Mouse (Mus musculus) kidney, postnatal 36 days (tissue): ENCODE measurements at regions not wholly inside any gene's neighbourhood (a gene's known extent, or its start where the extent isn't known, plus 50 kb on each side); places are given as distances from the start of the nearest gene placed in this dataset.
A peak's percentile ranks its signal among the peaks of the same experiment; 100 is the strongest.
"Not testable (repeated sequence)": the region's sequence is repeated elsewhere in the genome, so short reads cannot be mapped to it uniquely, and the experiment has no call there.

Experiments used
- DNase-seq, 2 experiments: peaks; one replicate each; pipeline ENCODE4 v3.0.0; 2021 to 2022; ENCODE audit warnings: mixed read lengths in 2 of 2

DNA sequence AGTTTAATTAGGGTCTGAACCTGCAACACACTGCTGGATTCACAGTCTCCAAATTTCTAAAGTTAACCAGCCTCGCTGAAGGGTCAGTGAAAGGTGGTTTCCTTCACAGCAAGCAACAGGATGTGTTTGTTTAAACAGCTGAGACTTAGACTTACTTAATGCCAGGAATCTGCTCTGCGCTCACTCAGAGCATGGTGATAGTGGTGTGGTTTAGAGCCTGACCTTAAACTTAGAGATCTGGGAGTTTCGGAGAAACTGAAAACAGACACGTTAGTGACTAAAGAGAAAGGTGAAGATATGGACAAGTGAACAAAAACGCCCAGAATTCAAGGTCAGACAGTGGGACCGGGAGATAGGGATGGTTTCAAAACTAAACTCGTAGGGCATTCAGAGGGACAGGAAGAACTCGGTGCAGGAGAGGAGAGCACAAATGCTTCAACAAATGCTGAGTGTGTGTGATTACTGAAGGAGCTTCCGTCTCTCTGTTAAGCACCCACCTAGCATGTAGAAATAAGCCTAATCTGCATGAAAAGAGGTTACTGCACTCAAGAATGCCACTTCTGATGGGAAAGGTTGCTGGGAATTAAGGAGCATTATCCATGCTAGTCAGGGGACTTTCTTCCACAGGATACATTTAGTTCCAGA is 97.2 kb upstream of the Ifngr1 start:
- peak in 1 of 2 experiments; percentile 8 for DNase-seq

DNA sequence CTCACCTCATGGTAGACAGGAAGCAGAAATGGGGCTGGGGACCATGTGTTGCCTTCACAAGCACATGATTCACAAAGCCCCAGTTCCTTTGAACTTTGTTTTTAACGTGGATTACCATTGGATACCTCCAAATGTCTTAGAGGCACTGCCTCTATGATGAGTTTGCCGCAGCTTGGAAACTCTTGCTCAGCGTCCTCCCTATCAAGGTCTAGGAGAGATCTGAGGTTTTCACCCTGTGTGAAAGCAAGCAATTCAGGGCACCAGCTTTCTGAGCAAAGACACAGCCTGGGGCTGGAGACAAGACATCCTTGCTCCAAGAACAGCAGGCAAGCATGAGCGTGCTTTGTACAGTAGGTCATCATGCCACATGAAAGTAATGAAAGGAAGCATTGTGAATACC is 93.6 kb upstream of the Ifngr1 start:
- DNase-seq, result no peak

DNA sequence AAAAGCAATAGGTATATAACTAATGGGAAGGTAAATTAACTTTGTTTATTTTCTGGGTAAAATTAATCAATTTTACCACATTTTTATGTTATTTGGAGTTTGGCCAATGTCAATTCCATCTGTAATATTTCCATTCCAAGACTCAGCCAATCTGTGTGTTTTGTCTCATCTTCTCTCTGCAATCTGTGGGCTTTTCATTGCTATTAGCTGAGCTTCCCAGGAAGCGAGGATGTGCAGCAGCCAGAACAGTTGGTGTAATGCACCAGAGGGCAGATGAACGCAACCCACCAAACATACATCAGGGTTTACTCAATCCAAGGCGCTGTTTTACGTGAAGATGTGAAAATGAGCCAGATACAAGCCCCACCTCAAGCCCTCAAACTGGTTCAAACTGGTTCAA is 88.9 kb upstream of the Ifngr1 start:
- no peak for DNase-seq

DNA sequence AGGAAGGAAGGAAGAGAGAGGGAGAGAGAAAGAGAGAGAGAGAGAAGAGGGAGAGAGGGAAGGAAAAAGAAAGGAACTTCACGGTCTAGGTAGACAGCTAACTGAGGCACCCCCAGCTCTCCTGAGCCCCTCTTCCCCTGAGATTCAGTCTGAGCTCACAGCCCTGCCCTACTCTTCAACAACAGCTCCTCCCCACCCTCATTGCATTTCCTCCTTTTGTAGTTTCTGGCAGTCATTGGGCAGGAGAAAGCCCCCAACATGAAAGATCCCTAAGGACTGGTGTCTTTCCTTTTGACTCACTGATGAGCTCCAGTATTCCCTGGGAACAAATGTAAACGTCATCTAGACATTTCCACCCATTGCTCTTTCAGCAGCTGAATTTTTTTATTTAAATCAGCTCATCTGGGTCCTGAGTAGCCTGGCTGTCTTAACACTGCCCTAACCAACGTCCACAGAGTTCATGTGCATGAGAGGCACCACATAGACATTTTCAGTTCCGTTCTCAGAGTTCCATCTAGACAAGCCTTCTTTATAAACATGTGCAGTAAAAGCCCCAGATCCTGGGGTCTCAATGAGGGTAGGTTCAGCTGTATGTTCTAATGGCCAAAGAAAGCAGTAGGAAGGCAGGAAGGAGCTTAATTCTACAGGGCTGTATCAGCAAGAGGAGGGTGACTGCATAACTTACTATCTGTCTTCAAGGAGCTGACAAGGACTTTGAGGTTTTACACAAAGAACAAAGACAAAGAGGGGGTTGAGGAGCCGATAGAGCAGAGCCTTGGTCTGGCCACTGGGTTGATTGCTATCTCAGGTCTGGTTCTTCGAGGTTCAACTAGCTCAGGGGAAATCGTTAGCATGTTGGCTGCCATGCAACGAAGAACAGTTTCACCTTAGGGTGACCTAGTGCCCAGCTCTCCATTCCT is 87.6 kb upstream of the Ifngr1 start:
- DNase-seq, result no peak

DNA sequence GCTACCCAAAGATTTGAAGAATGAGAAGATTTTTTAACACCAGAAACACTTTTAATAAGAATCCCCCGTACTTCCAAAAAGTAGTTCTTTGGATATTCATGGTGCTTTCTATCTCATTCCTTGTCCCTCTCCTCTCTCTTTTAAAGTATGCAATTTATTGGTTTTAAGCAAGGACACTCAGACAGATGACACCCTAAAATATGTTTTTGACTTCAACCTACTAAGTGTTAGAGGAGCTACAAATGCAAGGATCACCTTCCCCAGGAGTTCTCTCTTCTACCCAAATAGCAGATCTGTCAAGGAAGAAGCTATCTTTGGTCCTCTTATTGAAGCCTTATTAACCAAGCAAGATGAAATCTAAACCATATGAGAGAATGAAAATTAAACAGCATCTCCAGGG is 86.6 kb upstream of the Ifngr1 start:
- no peak for DNase-seq

DNA sequence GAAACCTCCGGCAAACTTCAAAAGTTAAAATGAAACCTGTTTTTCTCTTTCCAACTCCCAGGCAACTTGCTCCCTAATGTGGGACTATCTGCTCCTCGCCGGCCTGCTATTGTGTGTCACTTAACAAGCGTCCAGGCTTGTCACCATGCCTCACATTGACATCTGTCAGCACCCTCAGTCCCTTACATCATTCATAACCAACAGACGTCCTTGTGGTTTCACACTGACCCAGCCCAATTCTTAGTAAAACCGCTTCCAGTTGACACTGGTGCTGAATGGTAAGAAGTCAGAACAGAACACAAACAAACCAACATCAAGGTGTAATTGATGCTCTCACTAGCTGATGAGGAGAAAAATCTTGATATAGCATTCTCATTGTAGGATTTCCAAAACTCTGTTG is 85.8 kb upstream of the Ifngr1 start:
- DNase-seq, result no peak

DNA sequence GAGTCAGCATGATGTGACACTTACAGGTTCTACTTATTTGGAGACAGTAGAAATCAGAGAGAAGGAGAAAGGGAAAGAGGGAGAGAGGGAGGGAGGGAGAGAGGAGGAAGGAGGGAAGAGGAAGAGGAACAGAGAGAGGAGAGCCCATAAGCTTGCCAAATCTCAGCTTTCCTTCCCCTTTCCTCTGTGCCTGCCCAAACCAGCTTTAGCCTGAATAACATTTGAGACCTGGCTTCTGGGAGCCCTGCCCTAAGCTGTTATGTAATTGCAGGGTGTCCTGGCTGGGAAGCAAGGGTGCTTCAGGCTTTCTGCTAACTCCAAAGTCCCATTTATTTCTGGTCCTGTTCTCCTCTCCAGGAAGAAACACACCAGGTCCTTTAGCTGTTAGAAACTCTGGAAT is 85.3 kb upstream of the Ifngr1 start:
- peak in 1 of 2 experiments; percentile 6 for DNase-seq

DNA sequence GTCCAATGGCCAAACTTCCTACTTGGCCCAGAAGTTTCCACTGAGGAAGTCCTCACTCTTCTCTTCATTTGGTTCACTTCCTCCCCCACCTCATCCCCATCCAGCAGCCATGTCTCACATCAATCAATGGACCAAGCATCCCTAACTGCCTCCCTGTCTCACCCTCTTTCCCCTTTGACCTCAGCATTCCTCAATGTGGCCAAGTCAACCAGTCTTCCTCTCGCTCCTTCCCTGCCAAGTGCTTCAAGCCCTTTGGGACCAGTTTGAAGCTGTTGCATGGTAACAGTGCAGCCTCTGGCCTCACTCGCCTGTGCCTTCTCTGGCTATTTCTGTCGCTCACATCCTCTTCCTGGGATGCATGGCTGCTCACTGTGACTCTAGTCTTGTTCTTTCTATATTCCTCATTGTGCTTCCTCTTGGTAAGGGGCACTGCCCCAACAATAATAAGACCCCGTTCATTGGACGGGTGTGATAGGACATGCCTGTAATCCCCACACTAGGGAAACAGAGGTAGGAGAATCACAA is 83.5 kb upstream of the Ifngr1 start:
- no peak for DNase-seq

DNA sequence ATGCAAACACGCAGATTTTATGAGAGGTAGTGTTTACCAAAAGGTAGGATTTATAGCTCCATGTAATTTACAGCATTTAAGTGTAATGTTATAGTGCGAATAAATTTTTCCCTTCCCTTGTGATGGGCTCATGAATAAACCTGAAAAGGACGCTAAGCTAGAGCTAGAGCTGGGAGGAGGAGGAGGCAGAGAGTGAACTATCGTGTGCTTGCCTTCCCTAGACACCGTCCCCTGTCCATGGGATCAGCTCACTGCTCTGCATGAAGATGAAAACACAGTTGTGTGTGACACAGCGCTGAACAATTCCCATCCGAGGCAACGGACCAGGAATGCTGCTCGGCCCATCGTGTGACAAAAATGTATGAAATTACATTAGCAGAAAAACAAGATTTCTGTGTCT is 81.7 kb upstream of the Ifngr1 start:
- DNase-seq, result no peak

DNA sequence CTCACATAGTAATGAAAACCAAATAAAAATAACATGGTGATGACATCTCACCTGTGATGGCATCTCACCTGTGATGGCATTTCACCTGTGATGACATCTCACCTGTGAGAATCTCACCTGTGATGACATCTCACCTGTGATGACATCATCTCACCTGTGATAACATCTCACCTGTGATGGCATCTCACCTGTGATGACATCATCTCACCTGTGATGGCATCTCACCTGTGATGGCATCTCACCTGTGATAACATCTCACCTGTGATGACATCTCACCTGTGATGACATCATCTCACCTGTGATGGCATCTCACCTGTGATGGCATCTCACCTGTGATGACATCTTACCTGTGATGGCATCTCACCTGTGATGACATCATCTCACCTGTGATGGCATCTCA is 77.4 kb upstream of the Ifngr1 start:
- DNase-seq, result not testable (repeated sequence)

DNA sequence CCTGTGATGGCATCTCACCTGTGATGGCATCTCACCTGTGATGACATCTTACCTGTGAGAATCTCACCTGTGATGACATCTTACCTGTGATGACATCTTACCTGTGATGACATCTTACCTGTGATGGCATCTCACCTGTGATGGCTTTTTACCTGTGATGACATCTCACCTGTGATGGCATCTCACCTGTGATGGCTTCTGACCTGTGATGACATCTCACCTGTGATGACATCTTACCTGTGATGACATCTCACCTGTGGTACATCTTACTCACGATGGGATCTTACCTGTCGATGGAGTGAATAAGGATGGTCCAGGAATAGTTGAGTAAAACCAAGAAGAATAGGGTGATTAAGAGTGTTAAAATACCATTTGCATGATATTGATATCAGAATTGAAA is 76.9 kb upstream of the Ifngr1 start:
- DNase-seq, result no peak

DNA sequence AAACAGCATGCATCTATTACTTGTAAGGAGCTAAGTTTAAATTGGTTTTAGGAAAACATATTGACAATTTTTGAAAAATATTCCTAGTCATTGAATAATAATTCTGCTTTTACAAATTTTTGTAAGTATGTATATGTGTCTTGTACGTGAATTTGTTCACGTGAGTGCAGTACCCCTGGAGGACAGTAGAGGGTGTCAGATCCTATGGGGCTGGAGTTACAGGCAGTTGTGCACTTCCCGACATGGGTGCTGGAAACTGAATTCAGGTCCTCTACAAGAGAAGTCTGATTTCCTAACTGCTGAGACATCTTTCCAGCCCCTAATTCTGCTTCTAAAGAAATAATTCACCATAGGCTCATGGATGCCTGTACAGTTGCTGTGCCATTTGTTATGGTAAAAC is 75.7 kb upstream of the Ifngr1 start:
- no peak for DNase-seq

DNA sequence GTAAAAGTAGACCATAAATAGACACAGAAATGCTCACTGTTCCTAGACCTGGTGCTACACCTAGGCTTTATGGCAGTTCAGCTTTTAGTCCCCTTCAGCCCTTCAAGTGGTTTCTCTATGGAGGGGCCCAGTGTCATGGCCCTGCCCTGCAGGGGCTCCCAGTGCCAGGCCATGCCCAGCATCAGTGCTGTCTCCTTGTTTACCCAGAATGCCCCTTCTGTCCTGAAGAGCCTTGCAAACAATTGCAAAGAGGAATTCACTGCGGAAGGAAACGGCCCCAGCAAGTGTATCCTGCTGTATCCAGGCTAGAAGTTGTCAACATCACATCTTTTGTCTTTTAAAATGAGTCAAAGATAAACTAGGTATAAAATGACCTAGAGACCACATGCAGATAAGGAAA is 74.7 kb upstream of the Ifngr1 start:
- no peak for DNase-seq

DNA sequence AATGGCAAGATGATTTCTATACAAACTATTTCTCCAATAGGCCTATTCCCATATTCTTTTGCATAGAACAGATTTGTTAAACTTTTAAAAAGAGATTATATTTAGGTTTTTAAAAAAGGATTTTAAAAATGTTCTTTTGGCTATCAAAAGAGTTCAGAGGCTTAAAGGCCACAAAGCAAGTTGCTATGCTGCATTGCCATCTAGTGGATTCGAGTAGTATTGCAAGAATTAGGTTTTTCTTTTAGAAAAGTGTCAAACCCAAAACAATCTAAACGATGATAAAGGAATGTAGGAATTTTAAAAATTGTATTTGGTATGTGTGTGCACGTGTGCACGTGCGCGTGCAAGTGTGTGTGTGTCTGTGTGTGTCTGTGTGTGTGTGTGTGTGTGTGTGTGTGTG is 73.0 kb upstream of the Ifngr1 start:
- no peak for DNase-seq

DNA sequence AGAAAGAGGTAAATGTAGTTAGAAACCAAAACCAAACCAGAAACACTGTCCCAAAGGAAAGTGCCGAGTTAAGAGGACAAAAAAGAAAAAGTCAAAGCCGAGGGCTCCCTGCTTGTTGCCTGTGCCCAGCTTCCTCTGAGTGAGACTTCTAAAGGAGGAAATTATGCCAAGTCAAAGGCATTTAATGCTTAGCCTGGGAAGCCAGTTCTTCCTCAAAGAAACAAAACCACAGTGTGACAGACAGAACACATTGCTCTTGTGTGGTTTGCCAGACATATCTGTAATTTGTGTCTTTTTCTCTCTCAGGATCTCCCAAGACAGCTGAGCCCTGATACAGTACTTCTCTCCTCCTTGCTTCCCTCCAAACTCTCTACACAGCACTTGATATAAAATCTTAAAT is 69.6 kb upstream of the Ifngr1 start:
- peak in 1 of 2 experiments; percentile 8 for DNase-seq

DNA sequence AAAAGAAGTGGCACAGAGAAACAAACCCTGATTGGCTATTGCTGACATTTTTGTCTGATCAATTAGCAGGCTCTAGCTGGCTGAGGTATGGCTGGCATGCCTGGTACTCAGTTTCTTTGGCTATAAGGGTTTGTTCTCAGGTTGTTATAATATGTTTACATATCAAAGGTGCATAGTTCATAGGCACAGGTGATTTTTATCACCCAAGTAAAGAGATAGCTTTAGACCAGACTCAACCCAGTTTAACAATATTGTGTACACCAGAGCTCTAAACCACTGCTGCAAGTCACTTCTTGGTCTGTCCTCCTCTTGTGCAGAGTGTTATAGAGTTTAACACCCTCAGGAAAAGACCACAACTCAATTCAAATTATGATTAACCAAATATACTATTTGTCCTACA is 65.8 kb upstream of the Ifngr1 start:
- DNase-seq, result no peak

DNA sequence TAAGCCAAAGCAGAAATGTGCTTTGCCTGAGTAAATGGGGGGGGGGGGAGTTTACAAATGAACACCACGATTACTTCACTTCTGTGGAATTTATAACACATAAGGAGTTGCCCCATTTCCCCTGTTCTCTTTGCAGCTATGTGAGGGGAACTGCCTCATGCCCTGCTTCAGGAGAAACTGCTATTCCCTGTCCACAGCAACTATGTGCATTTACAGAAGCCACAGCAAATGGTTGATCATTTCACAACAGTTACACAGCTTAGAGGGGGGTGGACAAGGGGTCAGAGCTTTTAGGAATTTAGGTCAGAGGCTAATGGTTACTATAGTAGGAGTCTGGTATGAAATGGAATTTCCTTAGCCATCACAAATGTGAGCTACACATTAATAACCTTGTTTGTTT is 65.4 kb upstream of the Ifngr1 start:
- peak in 1 of 2 experiments; percentile 40 for DNase-seq

DNA sequence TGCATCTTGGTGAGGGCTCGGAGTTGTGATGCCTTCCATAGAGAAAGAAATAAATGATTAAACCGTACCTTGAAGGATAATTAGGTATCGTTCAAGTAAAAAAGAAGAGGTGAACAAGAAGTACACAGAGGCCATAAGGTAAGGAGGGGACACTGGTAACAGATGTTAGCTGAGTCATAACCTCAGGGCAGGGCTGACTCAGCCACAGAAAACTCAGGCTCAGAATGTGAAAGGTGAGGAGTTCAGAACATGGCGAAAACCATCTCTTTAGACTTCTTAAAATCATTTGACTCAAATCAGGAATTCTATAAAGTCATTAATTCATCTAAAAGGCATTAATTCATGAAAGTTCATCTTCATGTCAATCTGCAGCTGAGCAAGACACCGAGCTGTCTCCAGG is 62.1 kb upstream of the Ifngr1 start:
- DNase-seq, result no peak

DNA sequence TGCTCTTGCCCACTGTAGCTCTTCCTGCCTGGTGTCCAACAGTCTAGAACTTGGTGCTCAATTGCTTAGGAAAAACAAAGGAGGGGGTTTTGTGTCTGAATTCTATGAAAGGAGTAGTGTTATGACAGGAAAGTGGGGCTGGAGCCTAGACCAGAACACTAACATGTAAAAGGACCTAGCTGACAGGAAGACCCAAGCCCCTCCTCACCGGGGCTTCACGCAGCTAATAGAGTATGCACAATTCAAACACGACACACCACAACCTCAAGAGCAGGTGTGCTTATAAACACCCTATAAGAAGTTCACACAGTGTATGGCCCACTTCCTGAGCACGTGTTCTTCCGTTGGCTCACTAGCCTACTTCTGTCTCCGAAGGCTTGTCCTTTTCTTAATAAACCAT is 61.7 kb upstream of the Ifngr1 start:
- DNase-seq, result no peak

DNA sequence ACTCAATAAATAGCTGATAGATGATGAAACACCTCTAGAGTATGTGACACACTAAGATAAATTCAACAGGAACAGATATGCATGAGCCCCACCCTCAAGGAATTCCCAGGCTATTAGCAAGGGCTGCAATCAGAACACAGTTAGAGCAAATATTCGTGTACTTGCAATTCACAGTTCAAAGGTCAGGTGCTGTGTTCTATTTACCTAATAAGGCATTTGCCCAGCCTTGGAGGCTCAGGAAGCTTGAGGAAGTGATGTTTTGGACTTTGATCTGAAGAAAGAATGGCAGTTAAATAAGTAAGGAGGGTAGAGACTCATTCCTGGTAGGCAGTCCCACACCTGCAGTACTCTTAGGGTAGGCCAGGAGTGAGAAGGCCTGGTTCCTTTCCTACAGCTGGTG is 60.3 kb upstream of the Ifngr1 start:
- DNase-seq, result peak in 1 of 2 experiments; percentile 39

DNA sequence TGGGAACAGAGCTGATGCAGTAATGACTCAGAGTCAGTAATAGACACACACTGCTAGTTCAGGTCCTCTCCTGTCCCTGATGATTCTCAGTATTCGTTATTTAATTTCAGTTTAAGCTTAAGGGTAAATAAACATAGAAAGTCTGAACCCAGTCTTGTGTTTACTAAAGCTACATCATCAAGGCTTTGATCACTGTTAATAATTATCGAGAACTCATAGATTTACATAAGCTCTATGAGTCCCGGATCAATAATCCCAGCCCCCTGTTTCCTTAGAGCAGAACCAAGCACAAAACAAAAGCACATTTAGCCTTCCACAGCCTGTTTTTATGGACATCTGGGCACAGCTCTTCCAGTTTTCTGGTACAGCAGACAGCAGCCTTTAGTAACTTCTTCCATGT is 59.0 kb upstream of the Ifngr1 start:
- DNase-seq, result no peak

DNA sequence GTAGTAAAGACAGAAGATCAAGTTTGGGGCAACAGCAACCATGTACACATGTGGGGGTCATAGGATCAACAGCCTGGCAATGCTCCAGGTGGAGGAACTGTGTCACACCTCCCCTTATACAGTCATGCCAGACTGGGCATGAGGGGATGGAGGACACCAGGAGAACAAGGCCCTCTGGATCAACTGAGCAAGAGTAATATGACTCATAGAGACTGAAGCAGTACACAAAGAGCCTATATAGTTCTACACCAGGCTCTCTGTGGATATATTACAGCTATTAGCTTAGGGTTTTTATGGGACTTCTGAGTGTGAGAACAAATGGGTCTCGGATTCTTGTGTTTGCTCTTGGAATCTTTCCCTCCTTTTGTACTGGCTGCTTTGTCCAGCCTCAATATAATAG is 57.9 kb upstream of the Ifngr1 start:
- DNase-seq, result no peak
